Mouse (Mus musculus) MEL (cell line): ENCODE measurements around the gene Snap47.

ENCODE experiments used
- CTCF ChIP-seq, 3 experiments: IDR thresholded peaks in 2 of 3; conservative IDR thresholded peaks in 1 of 3; 2 replicates each; pipeline ENCODE4 v1.5.1; 2011 to 2012; ENCODE audit warnings: low read length in 3 of 3, low read depth in 2 of 3, mild to moderate bottlenecking in 2 of 3, improper control_type of control experiment in 1 of 3, inconsistent platforms in 1 of 3, mixed read lengths in 1 of 3, moderate library complexity in 1 of 3; ENCODE audit not compliant: control insufficient read depth in 1 of 3, insufficient read depth in 1 of 3, poor library complexity in 1 of 3, severe bottlenecking in 1 of 3
- E2F4 ChIP-seq: IDR thresholded peaks from 2 replicates; pipeline ENCODE4 v1.6.1; 2011; ENCODE audit warnings: low read depth, low read length, improper control_type of control experiment, borderline replicate concordance
- EP300 ChIP-seq, 2 experiments: IDR thresholded peaks; 2 replicates each; pipeline ENCODE4 v1.6.1; 2011; ENCODE audit warnings: improper control_type of control experiment in 2 of 2, low read length in 2 of 2, low read depth in 1 of 2, mild to moderate bottlenecking in 1 of 2
- NELFE ChIP-seq: IDR thresholded peaks from 2 replicates; pipeline ENCODE4 v1.6.1; 2011; ENCODE audit warnings: low read depth, low read length, improper control_type of control experiment
- NRF1 ChIP-seq: IDR thresholded peaks from 2 replicates; pipeline ENCODE4 v1.6.1; 2014; ENCODE audit warnings: low read depth, mild to moderate bottlenecking, inconsistent platforms, low read length, improper control_type of control experiment, moderate library complexity; ENCODE audit not compliant: poor library complexity, insufficient read depth, severe bottlenecking
- POLR2A ChIP-seq, 2 experiments: IDR thresholded peaks; 2 replicates each; pipeline ENCODE4 v1.6.1; 2011 to 2012; ENCODE audit warnings: low read length in 2 of 2, mild to moderate bottlenecking in 2 of 2, control low read depth in 1 of 2, improper control_type of control experiment in 1 of 2, low read depth in 1 of 2, moderate library complexity in 1 of 2; ENCODE audit not compliant: control insufficient read depth in 1 of 2, insufficient read depth in 1 of 2, poor library complexity in 1 of 2
- ZC3H11A ChIP-seq: IDR thresholded peaks from 2 replicates; pipeline ENCODE4 v1.6.1; 2012; ENCODE audit warnings: low read depth, mild to moderate bottlenecking, inconsistent platforms, low read length, improper control_type of control experiment
- ZMIZ1 ChIP-seq: IDR thresholded peaks from 2 replicates; pipeline ENCODE4 v1.6.1; 2012; ENCODE audit warnings: low read depth, mild to moderate bottlenecking, inconsistent platforms, low read length, improper control_type of control experiment, moderate library complexity
- ZNF384 ChIP-seq: IDR thresholded peaks from 2 replicates; pipeline ENCODE4 v1.6.1; 2012; ENCODE audit warnings: low read depth, mild to moderate bottlenecking, inconsistent platforms, low read length, improper control_type of control experiment

- no peak for TF ChIP-seq CTCF (IDR thresholded peaks at IDR 0.05 in 2 of 3, conservative IDR thresholded peaks at IDR 0.05 in 1 of 3; ENCODE audit: control insufficient read depth in 1 of 3, insufficient read depth in 1 of 3, low read depth in 2 of 3, low read length in 3 of 3, poor library complexity in 1 of 3, severe bottlenecking in 1 of 3)
- no peak for TF ChIP-seq ZMIZ1
- TF ChIP-seq NRF1 = no peak
- TF ChIP-seq NELFE = no peak
- TF ChIP-seq E2F4 = no peak
- TF ChIP-seq POLR2A (IDR thresholded peaks at IDR 0.05; ENCODE audit: control insufficient read depth in 1 of 2, insufficient read depth in 1 of 2, low read depth in 1 of 2, low read length in 2 of 2, poor library complexity in 1 of 2) = no peak
- TF ChIP-seq ZNF384 = no peak
- no peak for TF ChIP-seq ZC3H11A
- no peak for TF ChIP-seq EP300 (IDR thresholded peaks at IDR 0.05; ENCODE audit: low read depth in 1 of 2, low read length in 2 of 2)
These were observed 9.5 kb upstream of the Snap47 start for GRCm38 (mm10) chr11:59460459-59460858.
